Mouse (Mus musculus): ENCODE measurements at regions not wholly inside any gene's neighbourhood (a gene's known extent, or its start where the extent isn't known, plus 50 kb on each side); places are given as distances from the start of the nearest gene placed in this dataset.

- no peak for DNase-seq (ENCODE audit: low spot score)
Observed at GRCm38 (mm10) chr5:57582392-57582791, 135.4 kb upstream of the Pcdh7 start.

- no peak for DNase-seq (ENCODE audit: low spot score)
Observed at GRCm38 (mm10) chr5:57587016-57587415, 130.8 kb upstream of the Pcdh7 start.

DNA sequence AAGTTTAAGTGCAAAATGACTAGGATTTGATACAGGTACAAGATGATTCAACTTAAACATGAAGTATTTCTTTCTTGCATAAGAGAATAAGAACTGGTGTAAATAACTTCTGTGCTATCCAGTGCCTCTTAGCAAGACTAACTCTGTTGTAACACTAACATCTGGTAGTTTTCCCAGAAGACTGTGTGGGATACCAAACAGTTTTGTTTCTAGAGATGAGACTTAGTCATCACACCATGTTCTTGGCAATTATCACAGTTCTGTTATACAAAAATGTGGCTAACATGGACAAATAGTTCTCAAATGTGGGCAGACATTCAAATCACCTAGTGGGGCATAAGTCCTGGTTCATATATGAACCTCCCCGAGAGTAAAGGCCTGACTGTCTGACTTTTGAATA is 121.8 kb upstream of the Pcdh7 start:
- peak; percentile 61 for DNase-seq (ENCODE audit: low spot score)

DNA sequence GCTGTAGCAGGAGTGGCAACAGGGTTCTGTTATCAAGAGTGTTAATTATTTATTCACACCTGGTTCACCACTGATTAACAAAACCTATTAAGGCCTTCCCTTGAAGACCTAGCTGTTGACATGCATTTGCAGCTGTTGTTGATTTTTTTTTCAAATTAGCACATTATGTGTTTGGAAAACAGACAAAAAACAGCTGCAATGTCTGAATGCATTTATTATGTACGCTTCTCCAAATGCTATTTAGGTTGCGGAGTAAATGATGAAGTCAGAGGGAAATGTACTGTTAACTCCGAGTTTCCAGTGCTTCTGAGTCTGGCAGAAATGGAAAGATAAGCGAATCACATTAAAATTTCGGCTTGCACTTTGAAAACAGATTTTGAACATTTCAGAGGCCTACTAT is 120.7 kb upstream of the Pcdh7 start:
- DNase-seq (ENCODE audit: low spot score): no peak

DNA sequence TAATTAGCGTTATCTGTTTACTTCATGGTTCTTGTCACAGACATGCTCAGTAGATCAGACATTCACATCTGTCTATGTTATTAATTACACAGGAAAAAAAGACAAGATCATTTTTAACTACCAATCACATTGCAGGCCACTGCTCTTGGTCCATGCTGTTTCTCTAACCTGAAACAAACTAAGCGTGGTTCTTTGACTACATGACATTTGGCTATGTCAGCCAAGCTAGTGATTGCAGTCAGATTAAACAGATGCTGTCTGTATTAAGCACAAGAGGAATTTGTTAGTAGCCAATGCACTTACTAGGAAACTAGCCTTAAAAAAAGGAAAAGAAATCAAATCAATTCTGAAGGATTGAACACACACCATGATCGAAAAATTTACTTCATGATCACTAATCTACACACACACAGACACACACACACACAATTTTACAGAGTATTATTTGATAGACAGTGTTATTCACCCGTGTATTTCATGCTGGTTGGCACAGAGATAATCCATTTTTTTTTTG is 119.5 kb upstream of the Pcdh7 start:
- no peak for DNase-seq (ENCODE audit: low spot score)

Data from adipocyte (in vitro differentiated cells).